Mouse (Mus musculus) lung, embryonic 16.5 days (tissue): ENCODE measurements at regions not wholly inside any gene's neighbourhood (a gene's known extent, or its start where the extent isn't known, plus 50 kb on each side); places are given as distances from the start of the nearest gene placed in this dataset.

Source experiments
- ATAC-seq: fragments of 200-750 bp; cut with Nextera tagmentation; 2 replicates; pipeline ENCODE4 v1.8.0; 2017; ENCODE audit warnings: low read depth, mild to moderate bottlenecking, moderate library complexity
- H3K27ac ChIP-seq: fragments of 300-500 bp; sonication (generic); 2 replicates; pipeline ENCODE4 v1.5.1; 2014; ENCODE audit warnings: mild to moderate bottlenecking, control low read depth, low read length
- H3K27me3 ChIP-seq: fragments of 300-500 bp; sonication (generic); 2 replicates; pipeline ENCODE4 v1.6.1; 2014; ENCODE audit warnings: low read depth, low read length, mixed read lengths; ENCODE audit not compliant: control insufficient read depth, insufficient read depth
- H3K36me3 ChIP-seq: fragments of 300-500 bp; sonication (generic); 2 replicates; pipeline ENCODE4 v1.6.1; 2014; ENCODE audit warnings: low read length; ENCODE audit not compliant: control insufficient read depth, insufficient read depth
- H3K4me1 ChIP-seq: fragments of 300-500 bp; sonication (generic); replicated peaks from 2 replicates; pipeline ENCODE4 v1.6.1; 2014; ENCODE audit warnings: low read length, mixed read lengths; ENCODE audit not compliant: control insufficient read depth, insufficient read depth
- H3K4me2 ChIP-seq: fragments of 300-500 bp; sonication (generic); 2 replicates; pipeline ENCODE4 v1.6.1; 2014; ENCODE audit warnings: low read depth, low read length, control low read depth
- H3K4me3 ChIP-seq: fragments of 300-500 bp; sonication (generic); 2 replicates; pipeline ENCODE4 v1.5.1; 2014; ENCODE audit warnings: mild to moderate bottlenecking, low read length, control low read depth
- H3K9ac ChIP-seq: fragments of 300-500 bp; sonication (generic); 2 replicates; pipeline ENCODE4 v1.6.1; 2014; ENCODE audit warnings: low read length, control low read depth
- H3K9me3 ChIP-seq: fragments of 300-500 bp; sonication (generic); 2 replicates; pipeline ENCODE4 v1.6.1; 2016; ENCODE audit warnings: low read length; ENCODE audit not compliant: control insufficient read depth
- WGBS: fragments of 180-500 bp; shearing (Covaris S2); extraction: QIAGEN DNeasy Blood & Tissue Kit; methylation state at CpG from one replicate; pipeline ENCODE4 v1.1.7; 2014; 5-methylcytosine and 5-hydroxymethylcytosine counted together

DNA sequence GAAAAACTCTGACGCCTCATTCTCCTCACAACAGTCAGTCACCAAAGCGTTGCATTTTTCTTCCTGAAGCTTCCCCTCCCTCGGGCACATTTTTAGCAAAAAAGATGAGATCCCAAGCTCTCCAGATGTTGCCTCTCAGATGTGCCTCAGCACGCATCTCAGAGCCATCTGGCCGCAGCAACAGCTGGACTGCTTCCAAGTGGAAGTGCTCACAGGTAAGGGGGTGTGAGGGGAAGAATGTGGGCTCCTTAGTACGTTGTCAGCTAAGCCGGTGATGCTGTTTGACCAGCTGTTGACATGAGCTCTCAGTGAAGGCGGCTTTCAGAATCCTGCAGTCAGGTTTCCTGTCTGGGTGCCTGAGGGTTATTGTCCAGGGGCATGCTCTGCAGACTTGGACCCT is 58.2 kb upstream of the Vangl1 start:
- Histone ChIP-seq H3K9ac (no peak overlapping the region), H3K9me3 (no peaks in the 10 kb centered on the region), H3K4me1 (no peaks in the 10 kb centered on the region), H3K27ac (no peak overlapping the region), H3K4me3 (no peak overlapping the region), H3K27me3 (no peaks in the 10 kb centered on the region), H3K36me3 (no peaks in the 10 kb centered on the region), H3K4me2 (no peak overlapping the region)
- 17% methylated on average over 8 of the region's 8 CpGs for WGBS
- ATAC-seq: no peak

DNA sequence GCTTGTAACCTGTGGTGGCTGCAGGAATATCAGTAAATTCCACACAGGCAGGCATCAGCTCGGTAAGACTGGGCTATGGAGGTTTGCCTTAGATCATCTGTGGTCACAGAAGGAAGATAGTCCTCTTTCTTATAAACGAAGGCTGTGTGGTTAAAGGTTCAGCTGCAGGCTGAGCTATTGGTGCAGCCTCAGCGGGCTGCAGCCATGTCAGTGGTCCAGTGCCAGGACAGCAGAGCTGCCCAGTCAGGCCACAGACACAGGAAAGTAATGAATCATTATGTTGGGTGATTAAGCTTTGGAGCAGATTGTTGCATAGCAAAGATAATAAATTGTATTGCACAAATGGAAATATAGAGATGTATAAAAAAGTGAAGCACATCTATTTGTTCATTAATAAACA is 57.0 kb upstream of the Vangl1 start:
- no peak overlapping the region for H3K9ac ChIP-seq
- no peaks in the 10 kb centered on the region for H3K9me3 ChIP-seq
- no peaks in the 10 kb centered on the region for H3K4me1 ChIP-seq
- WGBS: 61% methylated on average over 3 of the region's 3 CpGs
- no peak overlapping the region for H3K4me2 ChIP-seq
- H3K27ac ChIP-seq: no peak overlapping the region
- no peaks in the 10 kb centered on the region for H3K27me3 ChIP-seq
- H3K4me3 ChIP-seq: no peak overlapping the region
- no peaks in the 10 kb centered on the region for H3K36me3 ChIP-seq
- ATAC-seq: no peak
